Mouse (Mus musculus) adrenal gland, postnatal 4 days (tissue): ENCODE results near the gene Cpe. TPM values are rescaled to one million over a fixed set of nuclear protein-coding genes. Genes with fewer than 3 reads are reported as not detected.

Experiments used
- DNase-seq, 2 experiments: peaks; one replicate each; pipeline ENCODE4 v3.0.0; 2021 to 2022; ENCODE audit warnings: low spot score in 2 of 2, mixed read lengths in 2 of 2
- long read RNA-seq, 2 experiments: library from polyadenylated mRNA; stranded (forward); transcript quantifications; one replicate each; pipeline ENCODE4 v2.0.0; 2021
- total RNA-seq, 2 experiments: library from RNA; stranded (reverse); gene quantifications; 2 replicates each; pipeline ENCODE4 v1.2.3; 2021

The Cpe gene
- 100 to 1,000 TPM; 515 to 519 TPM for total RNA-seq
- long read RNA-seq, experiment 1, transcript Cpe-201 (9 exons, 2,117 nt) = major isoform, 416 of 471 reads
- long read RNA-seq, experiment 1, partial matches to known transcripts = 23 of 471 reads
- long read RNA-seq, experiment 1, other reads (novel, unspliced or antisense) = 32 of 471 reads
- long read RNA-seq, experiment 2, transcript Cpe-201 (9 exons, 2,117 nt) = major isoform, 962 of 1,049 reads
- long read RNA-seq, experiment 2, partial matches to known transcripts = 24 of 1,049 reads
- long read RNA-seq, experiment 2, other reads (novel, unspliced or antisense) = 63 of 1,049 reads

DNA sequence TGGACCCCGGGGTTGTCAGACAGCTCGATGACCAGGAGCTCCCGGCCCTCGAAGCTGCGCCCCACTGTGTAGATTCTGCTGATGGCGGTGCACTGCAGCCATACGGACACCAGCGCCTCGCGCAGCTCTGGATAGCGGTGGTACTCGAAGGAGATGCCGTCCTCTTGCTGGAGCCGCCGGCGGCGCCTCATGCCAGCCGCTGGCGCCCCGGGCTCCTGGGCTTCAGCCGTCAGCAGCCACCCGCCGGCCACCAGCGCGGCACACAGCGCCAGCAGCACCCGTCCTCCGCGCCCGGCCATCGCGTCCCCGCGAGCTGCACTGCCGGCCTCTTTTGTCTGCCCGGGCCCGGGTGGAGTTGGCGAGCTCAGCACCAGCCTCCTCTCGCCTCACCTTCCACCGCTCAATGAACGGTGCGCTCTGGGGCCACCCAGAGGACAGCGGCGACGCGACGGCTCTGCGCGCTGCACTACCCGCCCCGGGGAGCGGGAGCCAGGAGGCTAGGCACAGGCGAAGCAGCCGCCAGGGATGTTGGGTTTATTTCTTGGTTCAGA, at the start of gene Cpe:
Gene Cpe (minus strand): TSS at position 404 of the 551 bp plus-strand sequence.
- DNase-seq = peak; percentile 62 to 67

DNA sequence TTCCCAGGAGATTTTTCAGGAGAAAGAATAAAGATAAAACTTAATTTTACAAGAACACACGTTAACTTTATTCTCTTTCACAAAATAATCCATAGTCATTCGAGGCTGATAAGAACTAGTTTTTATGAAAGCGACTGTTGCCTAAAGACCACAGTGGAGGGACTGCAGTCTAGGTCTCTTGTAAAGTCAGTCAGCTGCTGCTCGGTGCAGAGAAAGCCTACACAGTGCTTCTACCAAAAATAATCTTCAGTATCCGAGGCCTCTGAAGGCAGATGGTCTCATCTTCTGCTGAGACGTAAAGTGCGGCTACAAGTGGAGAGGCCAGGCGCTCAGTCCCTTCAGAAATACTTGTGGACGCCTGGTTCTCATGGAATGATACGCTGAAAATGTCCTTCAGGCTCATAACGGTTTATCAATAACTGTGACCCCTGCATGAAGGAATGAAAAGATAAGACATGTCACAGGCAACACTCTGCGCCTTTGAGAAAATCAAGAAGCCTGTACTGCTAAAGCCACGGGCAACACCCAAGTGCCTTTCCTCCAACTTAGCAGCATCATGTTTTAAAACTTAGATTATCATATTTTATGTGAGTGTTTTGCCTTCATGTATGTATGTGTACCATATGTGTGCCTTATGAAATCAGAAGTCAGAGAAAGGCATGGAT, 47.8 kb upstream of the Cpe start:
- DNase-seq = no peak

- no peak for DNase-seq
Observed at GRCm38 (mm10) chr8:64738916-64739315, 46.1 kb upstream of the Cpe start.

DNA sequence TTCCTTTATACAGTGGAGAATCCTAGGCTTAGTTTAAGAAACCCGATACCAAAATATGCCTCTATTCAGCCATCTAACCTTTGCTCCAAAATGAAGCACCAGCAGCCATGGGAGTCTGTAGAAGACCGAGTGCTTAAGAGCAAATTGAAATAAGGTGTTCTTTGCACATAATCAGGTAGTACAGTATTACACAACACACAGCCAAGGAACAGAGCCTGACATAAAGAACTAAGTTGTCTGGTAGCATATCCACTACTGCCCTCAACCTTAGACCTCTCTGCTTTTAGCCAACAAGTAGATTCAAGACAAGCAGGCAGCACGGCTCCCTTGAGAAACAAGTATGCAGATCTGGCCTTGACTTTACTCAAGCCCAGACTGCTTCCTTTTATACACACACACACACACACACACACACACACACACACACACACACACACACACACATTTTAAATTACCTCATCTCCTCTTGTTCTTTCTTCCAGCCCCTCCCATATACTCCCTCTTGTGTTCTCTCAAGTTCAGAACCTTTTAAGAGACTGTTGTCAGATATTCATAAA, 44.0 kb upstream of the Cpe start:
- no peak for DNase-seq

DNA sequence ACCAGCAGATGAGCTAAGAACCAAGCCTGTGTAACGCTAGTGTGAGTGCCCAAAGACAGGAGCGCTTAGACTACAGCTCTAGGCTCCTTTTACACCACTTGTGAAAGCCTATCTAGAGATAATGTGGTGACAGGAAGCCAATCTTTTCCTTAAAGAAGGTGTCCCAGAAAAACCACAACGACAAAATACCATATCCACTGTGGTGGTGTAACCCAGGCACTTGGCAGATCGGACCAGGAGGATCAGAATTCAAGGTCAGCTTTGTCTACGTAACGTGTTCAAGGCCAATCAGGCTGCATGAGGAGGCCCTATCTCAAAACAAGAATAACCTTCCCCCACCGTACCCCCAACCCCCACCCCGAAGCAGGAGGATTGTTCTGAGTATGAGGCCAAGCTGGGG, 42.3 kb upstream of the Cpe start:
- DNase-seq = no peak

DNA sequence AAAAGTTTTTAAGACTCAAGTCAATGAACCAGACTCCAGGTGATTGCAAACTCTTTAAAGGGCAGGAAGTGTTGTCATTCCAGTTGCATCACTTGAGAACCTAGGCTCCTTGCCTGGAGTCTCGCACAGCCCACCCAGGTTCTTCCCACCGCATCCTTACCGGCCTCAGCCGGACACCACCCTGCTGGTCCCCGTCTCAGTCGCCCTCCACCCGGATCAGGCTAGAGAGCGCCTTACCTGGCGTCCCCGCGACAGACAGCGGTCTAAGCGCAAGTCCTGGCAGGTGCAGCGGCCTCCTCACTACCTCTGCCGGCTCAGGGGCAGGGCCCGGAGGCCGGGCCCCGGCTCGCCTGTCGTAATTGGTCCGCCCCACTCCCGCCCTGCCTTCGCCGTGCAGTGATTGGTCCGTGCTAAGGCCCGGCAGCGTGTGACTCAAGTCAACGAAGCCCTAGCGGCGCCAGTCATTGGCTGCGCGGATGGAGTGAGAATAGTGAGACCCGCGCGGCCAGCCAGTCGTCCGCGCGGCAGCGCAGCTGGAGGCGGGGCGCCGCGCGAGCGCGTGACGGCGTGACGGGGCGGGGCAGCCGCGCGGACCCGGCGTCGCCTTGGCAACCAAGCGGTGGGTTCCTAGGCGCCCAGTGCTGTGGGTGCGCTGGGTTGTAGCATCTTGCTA, 40.6 kb upstream of the Cpe start, which contains the start of gene Msmo1:
Gene Msmo1 (minus strand): TSS at position 522 of the 673 bp plus-strand sequence.
- peak; percentile 82 to 94 for DNase-seq

DNA sequence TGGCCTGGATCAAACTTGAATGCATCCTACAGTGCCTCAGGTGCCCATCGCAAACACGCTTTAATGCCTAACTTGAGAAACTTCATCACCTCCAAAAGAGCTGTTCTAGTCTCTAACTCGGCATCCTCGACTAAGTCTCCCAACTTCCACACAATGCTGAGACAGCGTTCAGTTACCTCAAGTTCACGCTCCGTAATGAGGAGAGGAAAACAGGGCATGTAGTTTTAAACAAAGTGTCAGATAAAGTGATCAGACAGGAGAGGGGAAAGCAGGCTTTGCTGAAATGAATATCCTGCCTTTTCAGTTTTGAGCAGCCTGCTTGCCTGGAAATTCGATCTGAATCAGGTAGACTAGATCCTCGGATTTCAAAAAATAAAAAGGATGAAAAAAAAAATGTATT, 39.7 kb upstream of the Cpe start:
- no peak for DNase-seq

- DNase-seq = no peak
Observed at GRCm38 (mm10) chr8:64728156-64728555, 35.3 kb upstream of the Cpe start.

- no peak for DNase-seq
Observed at GRCm38 (mm10) chr8:64726190-64726695, 33.4 kb upstream of the Cpe start.

GRCm38 (mm10) chr8:64723206-64723605, 30.4 kb upstream of the Cpe start:
- no peak for DNase-seq

GRCm38 (mm10) chr8:64717868-64718267, 25.0 kb upstream of the Cpe start:
- DNase-seq = no peak

GRCm38 (mm10) chr8:64712499-64712898, 19.6 kb upstream of the Cpe start:
- no peak for DNase-seq

DNA sequence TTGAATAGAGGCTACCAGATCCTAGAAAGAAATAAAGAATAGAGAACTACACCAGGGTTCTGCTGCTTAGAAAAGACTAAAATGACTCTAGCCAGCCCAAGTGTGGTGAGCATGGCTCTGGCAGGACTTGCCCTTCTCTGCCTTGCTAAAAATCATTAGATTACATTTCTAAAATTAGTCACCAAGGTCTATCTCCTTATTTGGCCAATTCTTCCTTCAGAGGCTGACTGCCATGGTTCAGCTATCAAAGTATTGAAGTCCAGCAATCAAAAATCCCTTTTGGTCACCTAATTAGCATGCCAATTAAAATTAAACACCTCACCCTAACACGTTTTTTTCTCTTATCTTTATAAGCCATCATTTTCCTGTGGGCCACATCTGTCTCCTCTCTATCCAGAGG, 18.7 kb upstream of the Cpe start:
- no peak for DNase-seq

GRCm38 (mm10) chr8:64707481-64707880, 14.6 kb upstream of the Cpe start:
- DNase-seq = no peak

DNA sequence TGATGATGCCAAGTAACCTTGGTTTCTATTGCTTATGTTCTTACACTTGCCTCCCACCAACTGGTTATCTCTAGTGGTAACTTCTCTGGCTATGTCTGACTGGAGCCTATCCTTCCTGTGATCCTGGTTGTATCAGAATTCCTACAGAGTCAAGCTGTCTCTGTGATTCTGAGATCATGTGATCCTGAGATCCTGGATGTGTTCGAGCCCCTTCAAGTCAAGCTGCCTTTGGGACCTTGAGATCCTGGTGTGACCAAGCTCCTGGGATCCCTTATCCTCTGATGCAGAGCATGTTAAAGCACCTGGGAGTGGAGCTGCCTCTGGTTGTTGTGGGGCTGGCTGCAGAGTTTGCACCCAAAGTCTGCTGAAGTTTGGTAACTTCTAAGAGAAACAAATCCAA, 10.3 kb upstream of the Cpe start:
- no peak for DNase-seq

DNA sequence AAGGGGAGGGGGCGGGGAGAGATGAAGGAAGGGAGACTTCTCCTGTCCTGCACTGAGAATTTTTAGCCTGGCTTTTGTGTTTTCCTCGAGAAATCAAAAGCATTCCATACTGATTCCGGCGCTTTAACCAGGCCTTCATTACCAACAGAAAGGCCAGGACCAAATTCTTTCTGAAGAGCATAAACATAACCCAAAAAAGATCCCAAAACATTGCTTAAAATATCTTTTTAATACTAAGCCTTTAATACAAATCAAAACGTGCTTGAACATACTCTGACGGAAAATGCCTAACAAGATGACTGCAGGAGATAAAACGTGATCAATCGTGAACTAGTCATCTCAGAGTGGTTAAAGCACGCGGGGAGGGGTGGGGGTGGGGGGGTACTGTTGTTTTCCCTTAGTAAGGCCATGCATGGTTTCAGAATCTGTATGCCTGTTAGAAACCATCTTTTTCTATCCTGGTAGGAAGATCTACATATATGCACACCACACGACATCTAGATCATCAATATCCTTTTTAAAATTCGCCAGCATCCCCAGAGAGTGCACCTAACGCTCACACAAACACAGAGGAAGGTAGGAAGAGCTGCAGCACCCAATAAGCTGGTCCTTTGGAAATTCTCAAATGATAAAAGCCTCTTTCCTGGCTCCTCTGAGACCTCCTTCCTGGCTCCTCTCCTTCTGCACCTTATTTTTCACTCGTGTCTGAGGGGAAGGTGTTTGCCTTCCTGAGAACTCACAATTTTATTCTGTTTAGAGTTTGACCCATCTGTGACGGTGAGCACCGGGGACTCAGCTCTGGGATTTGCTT, 1.1 kb downstream of the Cpe start:
- DNase-seq = no peak

GRCm38 (mm10) chr8:64690845-64691244, 2.0 kb downstream of the Cpe start:
- DNase-seq = no peak

GRCm38 (mm10) chr8:64690306-64690705, 2.5 kb downstream of the Cpe start:
- DNase-seq = no peak

DNA sequence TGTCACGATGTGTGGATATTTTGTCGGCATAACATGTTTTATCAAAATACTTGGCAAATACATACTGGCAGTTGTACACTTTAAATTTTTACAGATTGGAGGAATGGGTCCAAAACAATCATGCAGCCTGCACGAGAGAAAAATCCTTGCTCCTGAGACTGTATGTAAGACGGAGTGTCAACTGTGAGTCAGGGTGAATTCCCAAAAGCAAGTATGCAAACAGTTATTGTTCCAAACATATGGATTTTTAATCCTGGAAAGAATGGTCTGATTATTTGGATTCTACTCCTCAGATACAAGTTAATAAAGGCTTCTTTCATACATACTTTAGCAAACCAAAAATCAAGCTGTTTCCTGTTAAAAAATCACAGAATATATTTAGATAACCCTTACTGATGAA, 4.1 kb downstream of the Cpe start:
- DNase-seq = no peak

DNA sequence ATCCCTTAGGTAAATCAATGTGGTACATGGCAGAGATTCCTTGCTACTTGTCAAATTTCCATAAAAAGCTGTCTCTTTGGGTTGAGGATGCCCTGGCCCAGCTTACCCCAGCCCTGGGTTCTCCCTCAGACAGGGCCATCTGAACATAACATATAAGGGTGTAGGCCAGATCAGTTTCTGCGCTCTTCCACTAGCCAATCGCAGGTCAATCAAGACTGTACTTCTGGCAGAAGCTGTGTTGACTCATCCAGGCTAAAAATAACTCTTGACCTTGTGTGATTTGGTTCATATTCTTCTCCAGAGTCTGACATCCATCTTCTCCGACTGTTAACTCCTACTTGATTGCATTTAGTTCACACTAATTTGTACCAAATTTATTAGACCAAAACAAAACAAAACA, 4.7 kb downstream of the Cpe start:
- DNase-seq = no peak

- DNase-seq = no peak
Observed at GRCm38 (mm10) chr8:64682501-64682900, 10.4 kb downstream of the Cpe start.
